Mouse (Mus musculus) thymus, adult 2 months (tissue): ENCODE results near the gene Hdac9.

Experiments used
- CTCF ChIP-seq: fragments of 200-500 bp; IDR thresholded peaks from 2 replicates; pipeline ENCODE4 v1.5.1; 2012; ENCODE audit warnings: mild to moderate bottlenecking, control low read depth, low read length, moderate library complexity, borderline replicate concordance; ENCODE audit not compliant: control insufficient read depth, poor library complexity, insufficient read depth; ENCODE audit errors: extremely low read depth
- POLR2A ChIP-seq: fragments of 200-500 bp; IDR thresholded peaks from 2 replicates; pipeline ENCODE4 v1.6.1; 2012; ENCODE audit warnings: mild to moderate bottlenecking, low read length, control low read depth, moderate library complexity; ENCODE audit not compliant: control insufficient read depth, poor library complexity, insufficient read depth; ENCODE audit errors: extremely low read depth

DNA sequence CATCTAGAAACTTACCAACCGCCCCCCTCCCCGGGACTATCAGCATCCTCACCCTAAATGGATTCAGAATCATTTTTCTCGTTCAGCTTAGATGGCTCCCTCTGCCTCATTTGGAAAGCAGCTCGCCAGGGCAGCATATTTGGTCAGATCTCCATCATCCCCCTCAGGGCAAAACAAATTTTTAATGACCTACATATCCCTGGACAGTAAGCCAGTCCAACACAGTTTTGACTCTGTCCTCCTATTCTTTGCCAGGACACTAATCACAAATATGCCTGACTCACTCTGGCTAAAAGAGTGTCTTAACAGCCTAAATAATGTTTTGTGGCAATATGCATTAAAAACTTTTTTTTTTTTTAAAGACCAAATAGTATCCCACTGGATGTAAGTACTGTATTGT is 738.0 kb downstream of the Hdac9 start:
- no peak for TF ChIP-seq CTCF
- no peak for TF ChIP-seq POLR2A
